Mouse (Mus musculus) liver, embryonic 14.5 days (tissue): ENCODE measurements around the gene Inpp5a.

ENCODE experiments used
- CTCF ChIP-seq: IDR thresholded peaks from 2 replicates; pipeline ENCODE4 v1.5.1; 2016; ENCODE audit warnings: antibody characterized with exemption, low read depth, control low read depth
- EP300 ChIP-seq: IDR thresholded peaks from 2 replicates; pipeline ENCODE4 v1.6.1; 2016; ENCODE audit warnings: antibody characterized with exemption, low read depth

DNA sequence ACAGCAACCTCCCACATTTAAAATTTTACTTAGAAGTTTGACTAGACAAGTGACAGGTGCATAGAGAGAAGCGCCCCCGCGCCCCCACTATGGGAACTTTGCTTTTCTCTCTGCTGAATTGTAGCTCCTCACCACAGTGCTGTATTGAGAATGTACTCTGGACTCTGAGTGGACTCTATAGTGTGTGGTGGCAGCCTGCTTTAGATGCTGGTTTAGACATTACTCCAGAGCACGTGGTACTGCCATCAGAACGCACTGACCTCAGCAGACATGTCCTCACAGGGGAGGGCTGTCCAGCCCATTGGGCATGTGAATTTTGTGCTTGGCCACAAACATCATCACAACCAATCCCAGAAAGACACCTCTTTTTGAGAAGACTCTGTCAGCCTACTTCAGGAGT is 181.9 kb downstream of the Inpp5a start:
- TF ChIP-seq CTCF, result no peak
- no peak for TF ChIP-seq EP300
